Mouse (Mus musculus) liver, embryonic 11.5 days (tissue): ENCODE measurements around the gene Rab31. TPM values are rescaled to one million over a fixed set of nuclear protein-coding genes. Genes with fewer than 3 reads are reported as not detected.

ENCODE experiments used
- ATAC-seq: fragments of 200-750 bp; cut with Nextera tagmentation; replicated peaks from 2 replicates; pipeline ENCODE4 v1.8.0; 2017; ENCODE audit warnings: moderate number of reproducible peaks, mild to moderate bottlenecking, moderate TSS enrichment, moderate library complexity; ENCODE audit not compliant: low FRiP score
- DNase-seq: peaks from one replicate; pipeline ENCODE4 v3.0.0-alpha.2; 2017; ENCODE audit warnings: low spot score
- H3K27ac ChIP-seq: fragments of 300-500 bp; sonication (generic); 2 replicates; pipeline ENCODE4 v1.5.1; 2014; ENCODE audit warnings: mild to moderate bottlenecking, low read depth, low read length, control low read depth
- H3K27me3 ChIP-seq: fragments of 300-500 bp; sonication (generic); replicated peaks from 2 replicates; pipeline ENCODE4 v1.6.1; 2014; ENCODE audit warnings: low read length, mixed read lengths; ENCODE audit not compliant: control insufficient read depth, insufficient read depth
- H3K36me3 ChIP-seq: fragments of 300-500 bp; sonication (generic); 2 replicates; pipeline ENCODE4 v1.6.1; 2014; ENCODE audit warnings: mild to moderate bottlenecking, low read length, moderate library complexity, mixed read lengths; ENCODE audit not compliant: control insufficient read depth, insufficient read depth
- H3K4me1 ChIP-seq: fragments of 300-500 bp; sonication (generic); replicated peaks from 2 replicates; pipeline ENCODE4 v1.6.1; 2014; ENCODE audit warnings: low read length, mixed read lengths; ENCODE audit not compliant: control insufficient read depth, insufficient read depth
- H3K4me2 ChIP-seq: fragments of 300-500 bp; sonication (generic); 2 replicates; pipeline ENCODE4 v1.6.1; 2014; ENCODE audit warnings: mild to moderate bottlenecking, control low read depth, moderate library complexity
- H3K4me3 ChIP-seq: fragments of 300-500 bp; sonication (generic); 2 replicates; pipeline ENCODE4 v1.5.1; 2014; ENCODE audit warnings: low read depth, low read length, control low read depth
- H3K9ac ChIP-seq: fragments of 300-500 bp; sonication (generic); 2 replicates; pipeline ENCODE4 v1.6.1; 2014; ENCODE audit warnings: low read depth, low read length, control low read depth
- H3K9me3 ChIP-seq: fragments of 300-500 bp; sonication (generic); 2 replicates; pipeline ENCODE4 v1.6.1; 2016; ENCODE audit warnings: low read length, inconsistent platforms, mixed read lengths; ENCODE audit not compliant: control insufficient read depth
- WGBS: fragments of 180-500 bp; shearing (Covaris S2); extraction: QIAGEN DNeasy Blood & Tissue Kit; methylation state at CpG from one replicate; pipeline ENCODE4 v1.1.7; 2014; 5-methylcytosine and 5-hydroxymethylcytosine counted together
- polyA plus RNA-seq: library from polyadenylated mRNA; unstranded; fragments of >200 nt; fragmentation: Nextera tagmentation; extraction: Ambion mirVana; gene quantifications from 2 replicates; pipeline ENCODE4 v1.2.1, GENCODE M21; 2014

Gene Rab31
- polyA plus RNA-seq, 1 experiment from 2014 or later: 16.3 TPM

DNA sequence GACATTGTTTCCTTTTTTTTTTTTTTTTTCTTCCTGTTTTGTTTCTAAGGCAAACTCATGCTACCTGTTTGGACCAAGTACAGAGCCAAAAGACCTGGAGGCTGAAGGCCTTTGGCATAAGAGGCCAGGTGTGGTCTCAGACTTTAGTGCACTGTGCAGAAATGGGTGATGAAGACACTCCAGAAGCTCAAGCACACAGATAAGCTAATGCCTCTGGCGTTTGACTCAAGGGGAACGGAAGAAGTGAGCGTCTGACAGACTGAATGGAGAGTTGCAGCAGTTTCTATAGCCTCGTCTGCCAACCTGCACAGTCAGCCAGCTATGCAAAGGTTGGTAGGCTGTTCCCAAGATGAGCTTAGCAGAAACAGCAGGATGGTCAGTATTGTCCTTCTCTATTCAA is 116.9 kb downstream of the Rab31 start:
- peak; percentile 9; the same call in 1 of the 2 replicates for ATAC-seq
- 64% methylated on average over 4 of the region's 4 CpGs for WGBS
- 0 out of 2 replicates have a peak overlapping the region, but pooled peaks have one; percentile 43 for H3K27ac ChIP-seq
- H3K27me3 ChIP-seq: no peaks in the 10 kb centered on the region
- H3K9me3 ChIP-seq: no peaks in the 10 kb centered on the region
- H3K4me2 ChIP-seq: no peak overlapping the region
- H3K9ac ChIP-seq: no peak overlapping the region
- H3K36me3 ChIP-seq: no peaks in the 10 kb centered on the region
- H3K4me1 ChIP-seq: peaks cover 3% of the 10 kb centered on the region; the same call in 1 of the 2 replicates
- no peak overlapping the region for H3K4me3 ChIP-seq
- DNase-seq: no peak

DNA sequence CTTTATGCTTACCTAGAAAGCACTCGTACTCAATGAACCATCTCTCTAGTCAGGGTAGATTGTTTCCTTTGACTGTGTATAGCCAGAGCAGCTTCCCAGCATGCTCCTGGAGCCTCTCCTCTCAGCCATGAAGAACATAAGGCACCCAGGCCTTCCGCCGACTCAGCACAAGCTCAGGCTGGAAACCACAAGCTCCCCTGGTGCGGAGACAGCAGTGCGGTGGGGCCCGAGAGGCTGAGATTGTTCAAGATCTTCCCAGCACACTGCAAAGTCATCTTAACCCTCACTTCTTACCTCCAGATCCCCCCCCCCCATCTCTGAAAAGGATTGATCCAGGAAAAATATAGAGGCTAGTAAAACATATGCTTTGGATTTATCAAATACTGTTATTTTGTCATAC is 122.0 kb downstream of the Rab31 start:
- Histone ChIP-seq H3K4me2 (no peak overlapping the region), H3K9ac (no peak overlapping the region), H3K27me3 (no peaks in the 10 kb centered on the region), H3K9me3 (no peaks in the 10 kb centered on the region), H3K27ac (no peak overlapping the region), H3K4me1 (peaks cover under 1% of the 10 kb centered on the region; the same call in 1 of the 2 replicates), H3K36me3 (no peaks in the 10 kb centered on the region), H3K4me3 (no peak overlapping the region)
- 73% methylated on average over 6 of the region's 6 CpGs for WGBS
- no peak for DNase-seq
- ATAC-seq: no peak

DNA sequence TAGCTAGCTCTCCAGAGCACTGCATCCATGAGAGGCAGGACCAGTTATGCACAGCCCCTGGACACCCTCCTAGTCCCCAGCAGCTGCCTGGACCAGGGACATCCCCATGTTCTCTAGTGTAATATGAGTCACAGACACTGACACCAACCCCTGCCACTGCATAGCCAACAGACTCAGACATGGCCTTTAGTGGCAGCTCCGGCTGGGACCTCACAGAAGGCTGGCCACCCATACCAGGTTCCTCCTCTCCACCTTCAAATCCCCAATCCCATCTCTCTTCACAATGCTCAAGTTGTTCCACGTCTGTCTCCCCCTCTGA is 123.4 kb downstream of the Rab31 start:
- no peaks in the 10 kb centered on the region for H3K9me3 ChIP-seq
- H3K27me3 ChIP-seq: no peaks in the 10 kb centered on the region
- no peak overlapping the region for H3K4me2 ChIP-seq
- no peaks in the 10 kb centered on the region for H3K36me3 ChIP-seq
- no peak overlapping the region for H3K27ac ChIP-seq
- no peak for ATAC-seq
- H3K4me3 ChIP-seq: no peak overlapping the region
- WGBS: 85% methylated on average over 2 of the region's 2 CpGs
- H3K9ac ChIP-seq: no peak overlapping the region
- H3K4me1 ChIP-seq: no peaks in the 10 kb centered on the region
- no peak for DNase-seq

DNA sequence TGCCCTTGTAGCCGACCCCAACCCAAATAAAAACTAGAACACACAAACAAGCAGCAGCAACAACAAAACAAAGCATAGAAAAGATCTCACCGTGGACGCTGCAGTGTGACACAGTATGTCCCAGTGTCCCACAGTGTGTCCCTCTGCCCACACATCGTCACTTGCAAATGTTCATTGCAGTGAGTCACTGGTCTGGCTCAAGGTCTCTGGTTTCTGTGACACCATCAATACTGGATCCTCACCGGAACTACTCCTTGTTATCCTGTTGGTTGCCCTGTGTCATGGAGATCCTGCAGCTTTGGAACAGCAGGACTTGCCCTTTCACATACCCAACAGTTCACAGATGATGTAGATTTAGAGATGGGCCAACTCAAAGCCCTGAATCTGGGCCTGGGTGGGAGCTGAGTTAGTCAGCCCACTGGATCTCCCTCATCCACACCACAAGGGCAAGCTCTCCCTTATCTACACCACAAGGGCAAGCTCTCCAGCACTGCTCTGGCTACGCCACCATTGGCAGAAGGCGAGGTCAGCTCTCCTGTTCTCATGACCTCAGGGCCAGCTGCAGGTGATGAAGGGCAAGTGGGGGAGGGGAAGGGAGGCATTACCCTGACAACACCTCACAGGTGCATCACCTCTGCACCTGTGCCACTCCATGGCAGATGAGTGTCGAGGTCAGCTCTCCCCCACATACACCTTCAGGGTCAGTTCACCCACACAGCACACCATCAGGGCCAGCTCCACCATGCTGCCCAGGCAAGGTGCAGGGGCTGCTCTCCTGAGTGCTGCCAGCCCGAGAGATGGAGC is 124.0 kb downstream of the Rab31 start:
- Histone ChIP-seq H3K27me3 (no peaks in the 10 kb centered on the region), H3K9ac (no peak overlapping the region), H3K4me2 (no peak overlapping the region), H3K27ac (no peak overlapping the region), H3K9me3 (no peaks in the 10 kb centered on the region), H3K4me3 (no peak overlapping the region), H3K4me1 (no peaks in the 10 kb centered on the region), H3K36me3 (no peaks in the 10 kb centered on the region)
- WGBS: 77% methylated on average over 9 of the region's 9 CpGs
- ATAC-seq: no peak
- DNase-seq: no peak

DNA sequence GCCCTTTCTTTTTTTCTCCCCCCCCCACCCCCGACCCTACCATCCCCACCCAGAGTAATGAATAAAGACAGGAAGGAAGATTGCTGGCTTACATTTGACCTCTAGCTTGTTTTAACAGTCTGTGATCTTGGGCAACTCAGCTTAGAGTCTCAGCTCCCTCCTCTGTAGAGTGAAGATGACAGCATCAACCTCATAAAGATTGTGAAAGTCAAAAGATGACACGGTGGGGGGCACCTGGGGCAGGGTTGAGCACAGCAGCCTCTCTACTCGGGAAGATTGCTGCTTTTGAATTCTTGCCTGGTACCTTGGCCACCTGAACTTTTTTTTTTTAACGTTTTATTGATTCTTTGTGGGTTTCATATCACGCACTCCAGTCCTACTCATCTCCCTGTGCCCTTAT is 124.6 kb downstream of the Rab31 start:
- no peak for DNase-seq
- no peaks in the 10 kb centered on the region for H3K4me1 ChIP-seq
- no peak overlapping the region for H3K9ac ChIP-seq
- H3K27me3 ChIP-seq: no peaks in the 10 kb centered on the region
- H3K4me3 ChIP-seq: no peak overlapping the region
- H3K27ac ChIP-seq: no peak overlapping the region
- WGBS: 59% methylated on average over 5 of the region's 5 CpGs
- H3K4me2 ChIP-seq: no peak overlapping the region
- H3K36me3 ChIP-seq: no peaks in the 10 kb centered on the region
- H3K9me3 ChIP-seq: no peaks in the 10 kb centered on the region
- ATAC-seq: no peak

DNA sequence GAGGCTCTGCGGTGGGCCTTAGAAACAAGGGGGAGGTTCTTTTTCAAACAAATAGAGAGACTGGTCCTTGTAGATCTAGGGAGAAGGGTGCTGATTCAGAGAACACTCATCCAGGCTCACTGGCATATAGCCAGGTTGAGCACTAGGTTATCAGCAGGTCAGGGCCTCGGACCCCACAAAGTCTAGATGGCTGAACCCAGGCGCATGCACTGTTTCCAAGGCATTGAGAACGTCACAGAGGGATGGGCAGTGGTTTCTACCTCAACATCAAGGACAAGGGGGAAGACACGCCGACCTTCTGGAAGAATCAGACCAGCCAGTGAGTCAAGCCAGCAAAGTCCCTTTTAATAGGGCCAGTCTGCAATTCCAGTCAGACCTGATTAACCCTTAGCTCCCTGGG is 125.3 kb downstream of the Rab31 start:
- no peak overlapping the region for H3K4me3 ChIP-seq
- ATAC-seq: no peak
- no peak for DNase-seq
- H3K27me3 ChIP-seq: no peaks in the 10 kb centered on the region
- no peak overlapping the region for H3K4me2 ChIP-seq
- no peaks in the 10 kb centered on the region for H3K9me3 ChIP-seq
- no peak overlapping the region for H3K9ac ChIP-seq
- no peaks in the 10 kb centered on the region for H3K4me1 ChIP-seq
- no peak overlapping the region for H3K27ac ChIP-seq
- WGBS: 73% methylated on average over 6 of the region's 6 CpGs
- H3K36me3 ChIP-seq: no peaks in the 10 kb centered on the region

DNA sequence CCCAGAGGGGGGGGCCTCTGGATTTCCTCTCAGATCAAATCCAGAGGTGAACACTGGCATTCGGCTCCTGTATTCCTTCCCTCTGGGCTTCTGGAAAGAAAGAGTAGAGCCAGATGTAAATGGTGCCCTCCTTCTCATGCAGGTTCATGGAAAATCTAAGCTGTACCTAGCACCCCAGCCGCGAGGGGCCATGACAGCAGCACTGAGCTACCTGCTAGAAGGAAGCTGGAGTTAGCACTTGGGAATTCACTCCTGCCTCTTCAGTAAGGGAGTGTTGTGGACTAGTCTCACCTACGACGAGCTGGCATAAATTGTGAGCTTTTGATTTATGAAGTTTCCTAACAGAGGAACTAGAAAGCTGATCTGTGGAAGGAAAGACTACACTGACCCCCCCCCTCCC is 129.0 kb downstream of the Rab31 start:
- no peaks in the 10 kb centered on the region for H3K27me3 ChIP-seq
- WGBS: 76% methylated on average over 5 of the region's 5 CpGs
- ATAC-seq: no peak

DNA sequence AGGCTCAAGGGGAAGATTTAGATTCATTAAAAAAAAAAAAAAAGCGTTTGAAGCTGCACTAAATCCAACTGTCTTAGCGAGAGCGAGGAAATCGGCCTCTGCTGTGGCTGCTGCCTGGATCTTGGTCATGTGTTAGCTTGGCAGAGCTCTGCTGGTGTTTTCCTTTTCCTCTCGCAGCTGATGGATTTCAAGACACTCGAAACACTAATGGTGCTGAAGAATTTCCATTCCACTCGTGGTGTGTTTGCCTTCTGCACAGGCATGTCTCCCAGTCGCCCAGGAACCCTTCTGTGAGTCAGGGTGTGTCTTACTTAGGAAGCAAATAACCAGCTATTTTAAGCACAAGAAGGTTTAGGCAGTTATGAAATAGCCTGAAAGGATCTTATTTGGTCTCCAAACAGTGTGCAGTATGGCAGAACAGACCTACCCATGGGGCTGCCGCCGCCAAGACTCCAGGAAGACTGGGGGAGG is 129.5 kb downstream of the Rab31 start:
- Histone ChIP-seq H3K27me3 (no peaks in the 10 kb centered on the region), H3K4me1 (no peaks in the 10 kb centered on the region), H3K9ac (no peak overlapping the region), H3K4me2 (no peak overlapping the region), H3K27ac (no peak overlapping the region), H3K9me3 (no peaks in the 10 kb centered on the region), H3K36me3 (no peaks in the 10 kb centered on the region), H3K4me3 (no peak overlapping the region)
- ATAC-seq (no peak), DNase-seq (no peak)
- 67% methylated on average over 10 of the region's 10 CpGs for WGBS

More for the DNA sequence above, 129.0 kb downstream of the Rab31 start:
- H3K4me2 ChIP-seq: no peak overlapping the region
- no peaks in the 10 kb centered on the region for H3K4me1 ChIP-seq
- no peak overlapping the region for H3K27ac ChIP-seq
- DNase-seq: no peak
- no peak overlapping the region for H3K4me3 ChIP-seq
- H3K9me3 ChIP-seq: no peaks in the 10 kb centered on the region
- H3K9ac ChIP-seq: no peak overlapping the region
- H3K36me3 ChIP-seq: no peaks in the 10 kb centered on the region

DNA sequence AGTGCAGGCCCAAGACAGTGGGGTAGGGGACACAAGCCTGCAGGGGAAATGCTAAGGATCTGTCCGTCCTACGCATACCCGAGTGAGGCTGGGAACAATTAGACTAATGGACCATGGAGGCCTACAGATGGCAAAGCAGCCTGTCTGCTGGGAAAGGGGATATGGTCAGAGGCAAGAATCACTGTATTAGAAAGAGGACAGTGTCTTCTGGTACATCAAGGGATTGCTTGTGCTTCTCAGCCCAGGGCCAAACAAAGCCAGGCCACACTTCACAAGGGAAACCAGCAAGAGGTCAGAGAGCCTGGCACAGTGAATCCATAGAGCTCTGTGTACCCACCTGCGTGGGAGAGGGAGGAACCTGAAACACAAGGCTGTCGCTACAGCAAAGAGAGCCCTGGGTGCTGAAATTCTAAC is 130.0 kb downstream of the Rab31 start:
- WGBS: 76% methylated on average over 5 of the region's 5 CpGs

More for the DNA sequence above, 130.0 kb downstream of the Rab31 start:
- no peak overlapping the region for H3K9ac ChIP-seq
- no peaks in the 10 kb centered on the region for H3K27me3 ChIP-seq
- no peak overlapping the region for H3K27ac ChIP-seq
- no peak for DNase-seq
- no peak for ATAC-seq
- H3K4me3 ChIP-seq: no peak overlapping the region
- no peaks in the 10 kb centered on the region for H3K9me3 ChIP-seq
- no peaks in the 10 kb centered on the region for H3K4me1 ChIP-seq
- H3K36me3 ChIP-seq: no peaks in the 10 kb centered on the region
- no peak overlapping the region for H3K4me2 ChIP-seq
